Mouse (Mus musculus): ENCODE measurements around the gene Capn2.

Gene Capn2

DNA sequence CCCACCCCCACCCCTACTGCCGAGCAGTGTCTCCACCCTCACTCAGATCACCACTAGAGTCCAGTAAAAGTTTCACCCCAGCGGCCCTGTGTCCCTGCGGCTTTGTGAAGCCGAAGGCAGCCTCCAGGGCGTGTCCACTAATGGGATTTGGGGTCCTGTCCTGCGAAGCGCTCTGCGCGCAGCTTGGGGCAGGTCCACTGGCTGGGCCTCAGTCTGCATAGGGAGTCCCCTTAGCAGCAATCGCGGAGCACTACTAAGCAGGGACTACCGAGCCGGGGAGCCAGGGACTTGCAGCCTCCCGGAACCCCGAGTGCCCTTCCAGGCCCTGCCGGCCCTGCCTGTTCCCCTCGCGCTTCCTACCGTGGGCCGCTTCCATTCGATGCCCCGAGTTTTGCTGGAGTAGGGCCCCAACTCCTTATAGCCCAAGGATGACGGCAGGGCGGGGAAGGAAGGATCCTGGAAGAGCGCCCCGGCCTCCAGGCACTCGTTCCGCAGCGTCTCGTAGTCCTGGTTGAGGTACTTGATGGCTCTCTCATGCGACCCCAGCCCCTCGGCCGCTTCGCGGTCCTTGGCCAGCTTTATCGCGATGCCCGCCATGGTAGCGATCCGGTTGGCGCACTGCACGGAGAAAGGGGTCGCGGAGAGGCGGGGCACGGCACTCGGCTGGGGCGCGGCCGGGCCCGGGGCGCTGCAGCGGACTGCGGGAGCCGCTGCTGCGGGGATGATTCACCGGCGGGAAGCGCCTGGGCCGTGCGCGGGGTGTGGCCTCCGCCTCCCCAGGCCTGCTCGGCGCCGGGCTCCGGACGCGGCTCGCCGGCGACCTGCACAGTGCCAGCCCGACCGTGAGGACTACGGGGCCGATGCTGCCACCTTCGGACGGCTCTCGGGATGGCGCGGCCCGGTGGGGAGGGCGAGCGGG lies at the start of gene Capn2:
Gene Capn2 (minus strand): TSS at position 851 of the 919 bp plus-strand sequence.
- DNase-seq = peak; percentile 90 to 94

DNA sequence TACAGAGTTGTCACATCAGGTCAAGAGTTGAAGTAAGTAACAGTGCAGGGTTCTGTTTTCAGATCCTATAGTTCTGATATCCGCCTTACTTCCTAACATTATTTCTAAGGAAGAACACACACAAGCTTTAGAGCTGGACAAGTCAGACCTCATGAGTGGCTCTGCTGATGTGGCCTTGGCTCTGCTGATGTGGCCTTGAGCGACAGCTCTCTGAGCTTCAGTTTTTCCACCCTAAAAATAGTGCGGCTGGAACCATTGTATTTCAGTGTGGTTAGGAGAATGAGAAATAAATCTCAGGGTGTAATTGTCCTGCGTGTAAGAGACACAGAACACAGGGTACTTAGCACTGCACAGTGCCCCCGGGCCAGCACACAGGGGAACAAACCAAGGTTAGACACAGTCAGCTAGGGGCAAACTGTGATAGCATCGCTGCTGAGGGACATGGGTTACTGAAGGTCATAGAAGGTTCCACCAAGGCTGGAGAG lies 48.0 kb upstream of the Capn2 start:
- DNase-seq = no peak

DNA sequence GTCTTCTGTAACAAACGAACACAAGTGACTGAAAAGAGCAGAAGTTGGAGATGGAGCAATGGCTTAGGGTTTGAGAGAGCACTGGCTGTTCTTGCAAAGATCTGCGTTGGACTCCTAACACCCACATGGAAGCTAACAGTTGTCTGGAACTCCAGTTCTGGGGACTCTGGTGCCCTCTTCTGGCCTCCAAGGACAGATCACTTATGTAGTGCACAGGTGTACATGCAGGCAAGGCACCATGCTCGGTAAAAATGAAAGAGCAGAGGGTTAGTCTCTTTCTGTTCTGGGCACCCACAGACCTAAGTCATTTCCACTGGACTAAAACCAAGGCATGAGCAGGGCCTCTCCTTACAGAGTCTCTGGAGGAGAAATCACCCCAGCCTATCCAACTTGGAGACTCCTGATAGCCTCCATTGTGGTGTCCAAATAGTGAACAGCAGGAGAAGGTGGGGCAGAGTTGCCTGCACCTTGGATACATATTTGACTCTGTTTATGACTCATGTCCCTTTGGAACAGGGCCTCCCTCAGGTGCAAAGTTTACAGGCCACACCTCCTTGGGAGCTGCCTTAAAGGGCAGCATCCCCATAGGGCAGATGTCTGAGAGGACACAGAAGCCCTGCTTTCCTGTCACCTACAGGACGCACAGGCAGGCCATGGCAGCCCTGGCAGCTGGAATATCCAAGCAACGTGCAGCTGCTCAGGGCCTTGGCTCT lies 47.2 kb upstream of the Capn2 start, which contains the start of gene Capn8:
Gene Capn8 (plus strand): TSS at position 600 of the 713 bp plus-strand sequence.
- peak; percentile 24 to 53 for DNase-seq

DNA sequence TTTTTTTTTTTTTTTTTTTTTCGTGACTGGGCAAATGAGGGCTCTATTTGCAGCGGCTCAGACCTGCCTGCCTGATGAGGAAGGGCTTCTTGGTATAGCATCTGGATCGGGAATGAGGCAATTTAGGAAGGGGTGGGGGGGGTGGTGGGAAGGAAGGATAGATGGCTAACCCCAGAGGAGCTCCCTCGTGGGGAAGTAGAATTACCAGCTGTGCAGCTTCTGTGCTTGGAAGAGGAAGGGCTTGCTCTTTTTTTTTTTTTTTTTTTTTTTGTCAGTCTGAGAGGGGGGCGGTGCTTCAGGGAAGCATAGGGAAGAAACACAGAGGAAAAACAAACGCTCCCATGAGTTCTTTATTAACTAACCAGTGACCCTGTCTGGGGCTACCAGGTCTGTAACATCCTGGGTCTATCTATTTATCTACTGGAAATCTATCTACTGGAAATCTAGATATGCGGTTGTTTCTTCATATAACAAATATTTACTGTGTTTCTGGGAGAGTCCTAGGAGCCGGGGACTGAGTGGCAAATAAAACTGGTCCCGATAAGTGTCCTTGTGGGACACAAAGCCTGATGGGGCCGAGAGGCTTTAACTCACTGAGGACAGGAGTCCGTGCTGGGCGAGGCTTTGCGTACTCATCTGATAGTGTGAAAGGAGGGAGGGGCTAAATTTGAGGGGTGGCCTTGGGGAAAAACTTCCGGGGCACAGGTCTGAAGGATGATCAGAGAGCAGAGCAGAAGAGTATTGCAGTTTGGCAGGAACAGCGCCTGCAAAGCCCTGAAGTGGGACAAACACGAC lies 45.4 kb upstream of the Capn2 start:
- no peak for DNase-seq

DNA sequence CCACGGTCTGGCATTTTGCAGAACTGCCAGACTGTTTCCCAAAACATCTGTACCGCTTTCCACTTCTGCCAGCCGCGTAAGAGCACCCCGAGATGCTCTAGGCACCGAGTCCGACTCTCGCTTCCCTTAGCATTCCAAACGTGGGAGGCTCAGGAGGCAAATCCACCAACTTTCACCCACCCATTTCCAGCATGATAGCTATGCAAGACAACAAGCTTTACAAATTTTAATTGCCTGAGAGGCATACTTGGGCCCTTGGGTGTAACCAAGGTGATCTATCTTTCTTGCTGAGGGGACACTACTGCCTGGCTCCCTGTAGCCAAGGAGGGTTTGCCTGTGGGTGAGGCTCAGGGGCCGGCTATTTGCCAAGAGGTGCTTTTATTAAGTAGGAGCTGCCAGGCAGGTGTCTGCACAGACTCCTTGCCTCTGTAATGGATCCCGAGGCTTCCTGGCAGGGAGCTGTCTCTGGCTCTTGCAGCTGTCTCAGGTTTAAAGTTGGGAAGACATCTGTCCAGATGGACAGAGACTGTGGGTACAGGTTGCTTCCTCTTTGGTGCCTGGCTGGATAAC lies 44.6 kb upstream of the Capn2 start:
- DNase-seq = no peak

DNA sequence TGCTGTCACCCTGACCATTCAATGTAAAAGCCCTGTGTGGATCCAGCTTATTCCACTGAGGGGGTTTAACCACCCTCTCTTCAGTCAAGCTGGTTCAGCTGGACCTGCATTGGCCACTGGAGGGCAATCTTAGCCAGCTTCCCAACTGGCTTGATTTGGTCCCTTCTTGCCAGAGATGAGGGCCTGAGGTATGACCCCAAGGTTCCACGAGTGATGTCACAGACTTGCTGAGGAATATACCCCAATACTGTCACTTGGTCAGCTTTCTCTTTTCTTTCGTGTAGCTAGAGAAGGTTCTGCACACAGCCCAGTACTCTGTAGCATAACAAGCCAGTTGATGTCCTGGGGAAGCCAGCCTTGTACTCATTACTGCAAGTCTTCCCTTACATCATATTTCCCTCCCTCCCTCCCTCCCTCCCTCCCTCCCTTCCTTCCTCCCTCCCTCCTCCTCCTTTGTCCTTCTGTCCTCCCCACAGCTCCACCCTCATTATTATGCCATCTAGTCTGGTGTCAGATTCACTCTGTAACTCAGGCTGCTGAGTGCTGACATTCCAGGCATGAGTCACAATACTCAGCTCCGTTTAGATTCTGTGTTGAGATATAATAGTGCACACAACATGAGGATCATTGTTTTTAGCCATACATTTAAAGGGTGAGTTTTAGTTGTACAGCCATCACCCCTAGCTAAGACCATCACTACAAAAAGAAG lies 43.1 kb upstream of the Capn2 start:
- DNase-seq = peak; percentile 18 to 70

DNA sequence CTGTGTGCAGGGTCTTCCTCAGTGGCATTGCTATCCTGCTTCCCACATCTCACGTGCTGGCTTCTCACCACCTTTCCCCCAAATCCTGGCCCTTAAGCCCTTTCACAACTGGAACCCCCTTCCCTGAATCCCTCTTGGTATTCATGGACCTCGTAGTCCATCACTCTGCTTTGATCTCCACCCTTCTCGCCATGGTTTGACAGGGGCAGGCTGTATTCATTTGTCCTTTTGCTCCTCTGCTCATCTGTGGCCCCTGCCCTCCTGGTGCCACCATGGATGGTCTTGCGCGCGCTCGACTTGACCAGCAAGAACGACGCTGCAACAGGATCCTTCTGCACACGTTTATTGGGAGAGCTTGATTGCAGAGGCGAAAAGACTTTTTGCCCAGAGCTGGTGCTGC lies 42.1 kb upstream of the Capn2 start:
- DNase-seq = no peak

DNA sequence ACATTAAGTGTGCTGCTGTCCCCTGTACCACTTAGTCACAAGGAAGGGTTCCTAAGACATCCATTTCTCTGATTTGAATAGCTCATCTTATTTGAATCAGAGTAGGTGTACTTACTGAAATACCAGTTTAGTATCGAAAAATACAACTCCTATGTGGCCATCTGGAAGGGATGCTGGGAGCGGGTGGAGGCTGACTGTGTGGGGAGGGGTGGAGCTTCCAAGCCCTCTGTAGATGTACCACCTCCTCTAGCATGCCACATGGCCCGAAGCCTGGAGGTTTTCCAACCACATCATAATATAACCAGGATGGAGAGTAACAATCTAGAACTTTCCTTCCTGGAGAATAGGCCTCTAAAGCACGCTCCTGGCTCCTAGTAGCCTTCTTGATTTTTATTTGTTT lies 40.9 kb upstream of the Capn2 start:
- no peak for DNase-seq

DNA sequence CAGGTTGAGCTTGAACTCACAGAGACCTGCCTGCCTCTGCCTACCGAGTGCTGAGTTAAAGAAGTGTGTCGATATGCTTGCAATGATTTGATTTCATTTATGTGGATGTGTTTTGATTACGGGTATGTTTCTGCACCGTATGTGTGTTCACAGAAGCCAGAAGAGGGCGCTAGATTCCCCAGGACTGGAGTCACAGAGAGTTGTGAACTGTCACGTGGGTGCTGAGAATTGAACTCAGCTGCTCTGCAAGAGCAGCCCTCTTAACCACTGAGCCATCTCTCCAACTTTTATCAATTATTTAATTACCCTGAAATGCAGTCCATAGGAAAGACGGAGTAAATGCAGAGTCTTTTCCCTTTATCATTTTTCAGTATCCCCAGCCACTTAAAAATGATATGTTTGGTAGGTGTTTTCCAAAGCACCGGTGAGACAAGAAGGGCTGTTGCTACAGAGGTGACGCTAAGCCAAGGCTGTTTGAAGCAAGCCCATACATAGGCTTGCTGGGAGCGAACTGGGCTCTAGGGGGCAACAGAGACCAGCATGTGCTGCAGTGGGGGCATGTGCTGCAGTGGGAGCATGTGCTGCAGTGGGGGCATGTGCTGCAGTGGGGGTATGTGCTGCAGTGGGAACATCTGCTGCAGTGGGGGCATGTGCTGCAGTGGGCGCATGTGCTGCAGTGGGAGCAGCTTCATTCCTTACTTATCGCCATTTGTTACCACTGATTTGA lies 36.4 kb upstream of the Capn2 start:
- peak; percentile 47 to 74 for DNase-seq

DNA sequence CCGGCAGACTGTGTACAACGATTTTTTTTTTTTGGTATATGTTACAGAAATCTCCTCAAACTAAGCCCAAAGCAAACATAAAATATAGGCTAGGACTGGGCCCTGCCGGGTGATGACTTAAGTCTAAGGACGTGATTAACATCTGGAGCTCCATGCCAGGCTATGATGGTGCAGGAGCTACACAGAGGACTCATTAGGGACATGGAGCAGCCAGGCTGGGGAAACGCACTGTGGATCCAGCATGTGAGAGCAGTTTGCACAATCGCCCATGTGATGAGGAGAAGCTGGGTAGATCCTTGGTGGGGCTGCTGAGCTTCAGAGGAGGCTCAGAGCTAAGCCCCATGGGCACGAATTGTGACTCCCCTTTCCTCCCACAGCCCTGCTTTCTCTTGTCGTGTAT lies 33.4 kb upstream of the Capn2 start:
- DNase-seq = no peak

DNA sequence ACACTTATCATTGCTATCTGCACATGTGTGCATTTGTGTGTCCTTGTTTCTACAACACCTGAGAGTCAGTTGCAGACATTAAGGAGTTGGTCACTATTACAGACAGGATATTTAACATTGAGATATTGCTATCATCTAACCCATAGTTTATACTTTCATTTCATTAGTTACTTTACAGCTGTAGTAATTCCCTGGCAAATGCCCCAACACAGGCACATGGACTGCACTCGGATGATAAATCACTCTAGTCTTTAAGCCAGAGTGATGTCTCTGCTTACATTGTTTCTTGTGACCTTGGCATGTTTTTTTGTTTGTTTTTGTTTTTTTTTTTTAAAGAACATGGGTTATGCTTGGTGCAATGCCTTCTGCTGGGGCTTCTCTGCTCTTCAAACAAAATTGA lies 26.5 kb upstream of the Capn2 start:
- no peak for DNase-seq

DNA sequence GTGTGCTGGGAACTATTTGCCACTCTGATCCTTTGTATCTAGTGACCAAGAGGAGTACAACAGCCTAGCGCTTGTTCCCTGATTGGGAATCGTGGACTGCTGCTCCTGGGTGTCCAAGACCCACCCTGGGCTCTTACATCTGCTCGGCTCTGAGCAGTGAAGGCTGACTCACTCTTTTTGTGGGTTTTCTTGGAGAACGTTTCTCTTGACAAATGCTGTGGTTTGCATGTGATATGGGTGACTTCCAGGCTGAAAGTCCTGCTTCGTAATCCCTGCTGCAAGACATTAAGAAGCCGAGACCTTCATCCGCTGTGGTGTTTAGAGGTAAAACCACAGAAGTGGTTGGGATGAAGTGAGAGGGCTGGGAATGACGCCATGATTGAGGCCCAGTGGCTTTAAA lies 25.7 kb upstream of the Capn2 start:
- no peak for DNase-seq

DNA sequence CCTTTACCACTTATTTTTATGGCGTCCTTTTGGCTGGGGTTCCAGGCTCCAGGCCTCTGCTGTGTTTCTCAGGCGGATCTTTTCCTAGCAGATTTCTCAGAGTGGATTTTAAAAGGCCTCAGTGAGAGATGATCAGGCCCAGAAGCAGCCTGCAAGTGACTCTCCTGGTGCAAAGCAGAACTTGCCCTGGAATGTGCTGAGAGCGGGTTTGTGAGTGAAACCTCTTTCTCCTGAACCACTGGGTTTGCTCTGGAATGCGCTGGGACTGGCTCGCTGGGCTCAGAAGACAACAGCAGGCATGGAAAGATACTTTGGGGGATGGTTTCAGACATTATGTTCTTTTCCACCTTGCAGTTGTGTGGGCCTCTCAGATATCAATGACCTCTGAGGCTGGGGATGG lies 24.7 kb upstream of the Capn2 start:
- no peak for DNase-seq

DNA sequence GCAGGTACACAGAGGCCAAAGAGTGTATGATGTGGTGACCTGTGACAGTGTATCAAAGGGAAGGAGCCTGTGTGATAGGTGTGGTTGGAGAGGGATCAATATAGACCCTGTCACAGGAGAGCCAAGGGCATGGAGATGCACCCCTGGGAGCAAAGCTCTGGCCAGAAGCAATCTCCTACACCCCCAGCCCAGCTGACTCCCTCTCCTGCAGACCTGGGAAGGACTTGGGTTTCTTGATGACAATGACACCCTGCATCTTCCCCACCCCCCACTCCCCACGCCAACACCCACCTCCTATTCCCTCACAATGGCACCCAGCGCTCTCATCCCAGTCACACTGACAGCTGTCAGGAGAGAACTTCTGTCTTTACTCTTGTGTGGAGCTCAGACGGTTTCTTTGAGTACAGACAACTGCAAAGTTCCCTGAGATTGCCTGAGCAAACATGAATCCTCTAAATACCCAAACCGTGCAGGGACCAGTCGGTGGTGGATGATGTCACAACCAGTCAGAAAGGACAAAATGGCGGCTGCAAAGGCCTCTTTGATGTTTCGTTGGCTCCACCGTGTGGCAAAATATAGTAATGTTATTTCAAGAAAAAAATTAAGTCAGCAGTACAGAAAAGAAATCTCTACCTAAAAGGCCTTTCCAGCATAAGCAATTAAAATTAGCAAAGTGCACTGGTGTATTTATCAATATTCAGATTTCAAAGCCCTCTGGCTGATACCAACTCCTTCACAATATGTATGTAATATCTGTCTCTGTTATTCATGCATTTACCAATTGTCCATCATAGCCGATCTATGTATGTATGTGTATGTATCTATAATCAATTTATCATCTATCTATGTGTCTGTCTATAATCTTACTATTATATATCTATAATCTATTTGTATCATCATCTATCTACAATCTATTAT lies 21.9 kb upstream of the Capn2 start:
- peak; percentile 80 to 89 for DNase-seq

DNA sequence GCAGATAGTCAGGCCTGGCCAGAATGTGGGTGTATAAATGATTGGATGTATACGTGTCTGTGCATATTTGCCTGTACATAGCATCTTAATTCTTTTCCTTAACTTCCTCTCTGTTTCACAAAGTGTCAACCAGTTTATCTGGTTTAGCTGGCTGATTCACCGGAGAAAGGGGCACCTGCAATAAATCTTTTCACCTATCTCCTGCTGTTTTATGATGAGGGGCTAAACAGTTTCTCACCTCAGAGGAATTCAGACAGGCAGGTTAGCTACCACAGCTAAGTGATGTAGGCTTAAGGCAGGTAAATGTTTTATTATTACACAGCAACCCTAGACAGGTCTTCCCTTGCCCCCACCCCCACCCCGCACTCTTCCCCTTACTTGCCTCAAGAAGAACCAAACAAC lies 17.7 kb upstream of the Capn2 start:
- DNase-seq = no peak

DNA sequence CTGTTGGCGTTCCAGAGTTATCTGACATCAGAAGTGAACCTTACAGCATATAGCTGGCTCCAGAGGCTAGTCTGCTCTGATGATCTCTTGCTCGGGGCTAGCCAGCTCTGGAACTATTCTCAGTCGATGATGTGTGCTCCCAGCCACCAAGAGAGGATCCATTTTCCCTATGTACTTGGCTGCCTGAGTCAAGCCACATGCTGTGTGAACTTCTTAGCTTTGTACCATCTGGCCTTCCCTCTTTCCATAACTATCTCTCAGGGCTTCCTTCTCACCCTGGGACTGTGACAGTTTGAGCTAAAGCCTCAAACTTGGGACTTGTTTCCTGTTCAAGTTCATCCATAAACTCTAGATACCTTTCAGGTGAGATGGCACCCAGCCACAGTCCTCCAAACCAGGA lies 16.2 kb upstream of the Capn2 start:
- DNase-seq = no peak

DNA sequence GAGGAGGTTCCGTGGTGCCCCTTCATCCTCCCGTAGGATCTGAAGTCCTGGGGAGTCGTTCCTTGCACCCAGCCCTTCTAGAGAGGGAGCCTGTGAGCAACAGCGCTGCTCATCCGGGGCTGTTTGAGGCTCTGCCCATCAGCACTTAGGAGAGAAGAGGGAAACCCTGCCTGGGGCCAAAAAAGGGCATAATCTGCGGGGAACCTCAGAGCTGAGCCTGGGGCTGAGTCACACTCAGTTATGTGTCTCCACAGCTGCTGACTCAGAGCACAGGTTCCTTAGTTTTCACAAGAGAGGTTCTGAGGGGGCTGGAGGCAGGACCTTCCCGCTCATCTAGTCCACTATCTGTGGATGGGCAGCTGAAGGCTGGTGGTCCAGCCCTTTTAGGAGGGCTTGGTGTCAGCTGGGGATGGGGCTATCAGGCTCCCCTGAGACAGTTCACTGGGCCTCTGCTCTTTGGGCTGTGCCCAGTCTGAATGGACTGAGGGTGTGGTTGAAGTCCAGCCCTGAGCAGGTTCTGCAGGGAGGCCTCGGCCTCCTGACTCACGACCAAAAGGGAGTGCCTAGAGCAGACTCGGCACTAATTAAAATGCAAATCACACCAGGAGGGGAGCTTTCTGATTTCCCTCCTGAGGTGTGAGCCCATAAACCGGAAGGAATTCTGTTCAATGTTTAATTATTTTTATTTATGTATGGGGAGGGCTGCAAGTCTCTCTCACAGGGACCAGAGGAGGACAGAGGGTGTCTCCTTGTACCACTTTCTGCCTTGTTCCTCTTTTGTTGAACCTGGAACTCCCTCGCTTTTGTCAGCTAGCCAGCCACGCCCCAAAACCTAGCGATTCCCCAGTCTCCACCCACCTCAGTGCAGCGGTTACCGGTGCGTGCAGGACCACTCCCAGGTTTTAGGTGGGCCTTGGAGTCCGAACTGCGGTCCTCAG lies 10.8 kb upstream of the Capn2 start:
- DNase-seq = peak in 1 of 2 experiments; percentile 47

DNA sequence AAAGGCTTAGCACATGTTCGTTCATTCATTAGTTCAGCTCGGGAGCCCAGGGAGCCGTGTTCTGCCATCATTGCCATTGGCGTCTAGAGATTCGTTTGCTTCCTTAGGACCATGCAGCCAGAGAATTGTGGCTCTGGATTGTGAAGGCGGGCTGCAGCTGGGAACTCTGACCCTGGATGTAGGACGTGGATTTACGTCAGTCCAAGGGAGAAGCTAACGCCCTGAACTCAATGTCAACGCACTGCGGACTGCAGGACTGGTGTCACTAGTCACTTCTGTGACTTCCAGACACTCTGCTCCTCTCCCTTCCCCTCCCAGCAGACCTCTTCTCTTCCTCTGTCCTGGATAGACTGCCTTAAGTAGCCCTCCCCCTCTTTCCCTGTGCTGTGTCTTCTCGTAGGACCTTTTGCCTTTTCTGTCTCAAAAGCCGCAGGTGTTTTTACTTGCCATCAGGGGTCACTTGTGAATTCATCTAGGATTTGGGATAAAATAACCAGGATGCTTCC lies 9.9 kb upstream of the Capn2 start:
- DNase-seq = no peak

DNA sequence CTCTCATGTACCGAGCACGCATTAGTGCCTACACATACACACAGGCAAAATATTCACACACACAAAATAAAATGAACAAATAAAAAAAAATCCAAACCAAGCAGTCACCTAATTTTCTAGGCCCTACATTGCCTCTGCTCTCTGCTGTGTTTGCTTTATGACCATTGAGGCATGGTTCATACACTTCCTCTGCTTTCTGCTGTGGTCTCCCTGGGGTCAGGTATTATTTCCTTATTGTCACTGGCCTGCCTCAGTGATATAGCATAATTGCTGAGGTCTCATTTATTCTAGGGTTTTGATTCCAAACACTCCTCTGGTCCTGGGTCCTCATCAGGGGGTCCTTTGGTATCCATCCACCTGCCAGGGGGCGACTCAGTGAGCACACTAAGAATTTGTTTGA lies 8.2 kb upstream of the Capn2 start:
- DNase-seq = no peak
